Mouse (Mus musculus) bone marrow macrophage, adult 2 months (primary cell): ENCODE results near the gene Traf6.

Source experiments
- CTCF ChIP-seq: IDR thresholded peaks from 2 replicates; pipeline ENCODE4 v1.5.1; 2012; ENCODE audit warnings: low read depth, mild to moderate bottlenecking, low read length, moderate library complexity
- POLR2A ChIP-seq: IDR thresholded peaks from 2 replicates; pipeline ENCODE4 v1.6.1; 2012; ENCODE audit warnings: mild to moderate bottlenecking, low read depth, low read length, borderline replicate concordance

DNA sequence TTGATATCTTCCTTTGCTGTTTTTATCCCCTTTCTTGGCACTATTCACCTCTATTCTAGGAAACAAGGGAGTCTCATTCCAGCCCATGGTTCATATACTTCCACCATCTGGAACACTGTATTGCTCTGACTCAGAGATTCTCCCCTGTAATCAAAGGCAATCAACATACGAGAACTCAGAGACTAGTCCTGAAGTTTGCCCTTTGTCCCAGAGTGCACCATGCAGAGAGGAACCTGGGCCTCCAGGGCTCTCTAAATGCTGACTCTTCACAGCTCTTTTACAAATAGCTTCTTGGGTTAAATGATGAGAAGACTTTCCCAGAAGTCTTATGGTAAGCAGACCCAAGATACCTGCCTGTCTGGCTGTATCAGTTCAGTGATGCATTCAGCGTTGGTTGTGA, 17.7 kb upstream of the Traf6 start:
- TF ChIP-seq CTCF (no peak), POLR2A (no peak)
